In genomic region chr4:133087177-133087714, GRCm38 (mm10) we compare ENCODE assay signal across 11 mouse cellular contexts. TPM values are rescaled to one million over a fixed set of nuclear protein-coding genes. Genes with fewer than 3 reads are reported as not detected.
DNase-seq lines count a peak whose midpoint lies in the region; ATAC-seq and TF ChIP-seq lines count a peak whose summit lies in the region.
"Had no signal": no experiment of that assay in that cellular context is flagged by ENCODE, and none has a peak within 500 bp of the region (broad histone marks: within the 10 kb centered on the region; RNA-seq: fewer than 3 reads in every experiment).

No protein-coding gene starts in this region.

- peak overlapping the region; percentile 65 for H3K27ac ChIP-seq in layer of hippocampus, adult 2 months
- peak overlapping the region; percentile 62 for H3K27ac ChIP-seq in embryonic facial prominence, embryonic 14.5 days (replicated peaks; ENCODE audit: low read depth, low read length)
- H3K27ac ChIP-seq in macrophage: peak overlapping the region; percentile 9; the same call in 1 of the 2 replicates
- H3K27ac ChIP-seq: neural tube, embryonic 12.5 days had no signal

- 78% methylated on average over 6 of the region's 6 CpGs for WGBS in embryonic facial prominence, embryonic 14.5 days
- 93% methylated on average over 5 of the region's 6 CpGs for WGBS in macrophage (ENCODE audit: missing documents)

- no peak overlapping the region for H3K9ac ChIP-seq in embryonic facial prominence, embryonic 14.5 days (ENCODE audit: low read depth, low read length)
- H3K9ac ChIP-seq: neural tube, embryonic 12.5 days had no signal

- DNase-seq in adrenal gland, adult 2 months: peak; percentile 5
- no peak for DNase-seq in adrenal gland, postnatal 36 days
- DNase-seq in layer of hippocampus, adult 2 months (ENCODE audit: low spot score in 2 of 2): no peak
- DNase-seq in layer of hippocampus, adult 8-10 months (ENCODE audit: low spot score in 2 of 2): no peak
- peak; percentile 21 for DNase-seq in embryonic facial prominence, embryonic 14.5 days (ENCODE audit: low spot score)
- DNase-seq in adrenal gland, adult 8-10 months: no peak
- DNase-seq in cerebellum, postnatal 4 days (ENCODE audit: low spot score in 2 of 2): no peak
- DNase-seq: cerebellum, adult 18-20 months; layer of hippocampus, postnatal 36 days had no signal

- H3K79me2 ChIP-seq in macrophage (ENCODE audit: inconsistent target): no peaks in the 10 kb centered on the region

- H3K4me1 ChIP-seq in embryonic facial prominence, embryonic 14.5 days (ENCODE audit: control insufficient read depth, insufficient read depth, low read length): peaks cover 62% of the 10 kb centered on the region

- no peak for ATAC-seq in embryonic facial prominence, embryonic 14.5 days (ENCODE audit: low read depth)

- H3K27me3 ChIP-seq in embryonic facial prominence, embryonic 14.5 days (replicated peaks; ENCODE audit: control insufficient read depth, insufficient read depth, low read length): no peaks in the 10 kb centered on the region

- no peak for TF ChIP-seq CTCF in layer of hippocampus, adult 2 months (conservative IDR thresholded peaks at IDR 0.05)

- no peaks in the 10 kb centered on the region for H3K9me3 ChIP-seq in embryonic facial prominence, embryonic 14.5 days (ENCODE audit: control insufficient read depth, low read length)
- H3K9me3 ChIP-seq: neural tube, embryonic 12.5 days had no signal

- H3K36me3 ChIP-seq in embryonic facial prominence, embryonic 14.5 days (ENCODE audit: control insufficient read depth, insufficient read depth, low read length): no peaks in the 10 kb centered on the region
- H3K36me3 ChIP-seq in macrophage (ENCODE audit: inconsistent target): no peaks in the 10 kb centered on the region
- H3K36me3 ChIP-seq: neural tube, embryonic 12.5 days had no signal

- no peak overlapping the region for H3K4me2 ChIP-seq in embryonic facial prominence, embryonic 14.5 days (ENCODE audit: low read depth, low read length)
- H3K4me2 ChIP-seq: neural tube, embryonic 12.5 days had no signal

- H3K4me3 ChIP-seq in layer of hippocampus, adult 2 months: no peak overlapping the region
- no peak overlapping the region for H3K4me3 ChIP-seq in embryonic facial prominence, embryonic 14.5 days (ENCODE audit: low read depth, low read length)
- H3K4me3 ChIP-seq in macrophage (ENCODE audit: inconsistent target): no peak overlapping the region
- H3K4me3 ChIP-seq: neural tube, embryonic 12.5 days had no signal

RNA-seq across cellular contexts. Expression of gene Wasf2, which starts 43.1 kb away (rescaled TPM):
- total RNA-seq in adrenal gland, adult 2 months (2021): 100 to 1,000 TPM in 1 of 2 experiments, 10 to 100 TPM in 1; 99.4 to 130 TPM
- 43.2 and 57.0 TPM in 2 replicates for polyA plus RNA-seq in adrenal gland, adult 2 months (2012; rRNA removed)
- 100 to 1,000 TPM; 122 to 132 TPM for total RNA-seq in adrenal gland, postnatal 36 days (2021)
- 10 to 100 TPM; 32.0 to 33.1 TPM for total RNA-seq in layer of hippocampus, adult 2 months (2021)
- 10 to 100 TPM; 35.7 to 48.2 (median 46.7) TPM for total RNA-seq in layer of hippocampus, adult 8-10 months (2022)
- 83.4 and 92.4 TPM in 2 replicates for polyA plus RNA-seq in embryonic facial prominence, embryonic 14.5 days (2014; fragmentation: Nextera tagmentation; extraction: Ambion mirVana)
- 100 to 1,000 TPM in 21 of 26 experiments, 10 to 100 TPM in 5; 72.9 to 153 (median 117) TPM for total RNA-seq in macrophage (2018; cell fraction: chromatin; rRNA removed)
- total RNA-seq in macrophage (2018; cell fraction: cytosol; rRNA removed): 100 to 1,000 TPM; 107 to 139 (median 117) TPM
- total RNA-seq in macrophage (2018; cell fraction: nucleus; rRNA removed): 100 to 1,000 TPM in 13 of 26 experiments, 10 to 100 TPM in 13; 73.3 to 148 (median 98.6) TPM
- polyA plus RNA-seq in macrophage (2018): 68.1 to 117 TPM (median 91.5 TPM) in 3 replicates
- total RNA-seq in adrenal gland, adult 8-10 months (2022): 100 to 1,000 TPM; 105 to 158 (median 133) TPM

Comparison
In these comparisons a context has a peak if more than half of its experiments do, and no peak if none do; other contexts are left out.
1. DNase-seq: peak in adrenal gland, adult 2 months (single experiment) and embryonic facial prominence, embryonic 14.5 days (single experiment); none in adrenal gland, postnatal 36 days (0 of 2), layer of hippocampus, adult 2 months (0 of 2), layer of hippocampus, adult 8-10 months (0 of 2), adrenal gland, adult 8-10 months (single experiment) and cerebellum, postnatal 4 days (0 of 2).
2. H3K27ac ChIP-seq: peak in every context shown above with its lines; median percentile 65 in layer of hippocampus, adult 2 months; 62 in embryonic facial prominence, embryonic 14.5 days; 9 in macrophage.